Mouse (Mus musculus): ENCODE measurements around the gene Ccr8. TPM values are rescaled to one million over a fixed set of nuclear protein-coding genes. Genes with fewer than 3 reads are reported as not detected.
A peak's percentile ranks its signal among the peaks of the same experiment; 100 is the strongest.

Gene Ccr8
- polyA plus RNA-seq, 1 experiment = not detected

GRCm38 (mm10) chr9:120115580-120115979, 23.7 kb downstream of the Ccr8 start:
- H3K4me3 ChIP-seq (ENCODE audit: control insufficient read depth, low read depth, low read length) = no peak overlapping the region
- H3K36me3 ChIP-seq (ENCODE audit: control insufficient read depth, insufficient read depth, low read length) = peaks cover 2% of the 10 kb centered on the region; the same call in 1 of the 2 replicates
- peaks cover 13% of the 10 kb centered on the region; the same call in 1 of the 2 replicates for H3K4me1 ChIP-seq (ENCODE audit: control insufficient read depth, insufficient read depth, low read length)
- no peak overlapping the region for H3K27ac ChIP-seq (ENCODE audit: control insufficient read depth, insufficient read depth, low read depth, low read length)
- no peaks in the 10 kb centered on the region for H3K27me3 ChIP-seq (ENCODE audit: control insufficient read depth, insufficient read depth, low read length)
- TF ChIP-seq POLR2A (IDR thresholded peaks at IDR 0.05; ENCODE audit: control insufficient read depth, low read depth, low read length) = no peak
- TF ChIP-seq CTCF (IDR thresholded peaks at IDR 0.05; ENCODE audit: control insufficient read depth, insufficient read depth, insufficient replicate concordance, low read depth, low read length) = no peak

GRCm38 (mm10) chr9:120116184-120116624, 24.3 kb downstream of the Ccr8 start:
- no peak overlapping the region for H3K27ac ChIP-seq (ENCODE audit: control insufficient read depth, insufficient read depth, low read depth, low read length)
- peaks cover 13% of the 10 kb centered on the region; the same call in 1 of the 2 replicates for H3K4me1 ChIP-seq (ENCODE audit: control insufficient read depth, insufficient read depth, low read length)
- no peaks in the 10 kb centered on the region for H3K27me3 ChIP-seq (ENCODE audit: control insufficient read depth, insufficient read depth, low read length)
- H3K36me3 ChIP-seq (ENCODE audit: control insufficient read depth, insufficient read depth, low read length) = peaks cover 2% of the 10 kb centered on the region; the same call in 1 of the 2 replicates
- no peak overlapping the region for H3K4me3 ChIP-seq (ENCODE audit: control insufficient read depth, low read depth, low read length)
- TF ChIP-seq CTCF (IDR thresholded peaks at IDR 0.05; ENCODE audit: control insufficient read depth, insufficient read depth, insufficient replicate concordance, low read depth, low read length) (no peak), POLR2A (IDR thresholded peaks at IDR 0.05; ENCODE audit: control insufficient read depth, low read depth, low read length) (no peak)

- no peak overlapping the region for H3K27ac ChIP-seq (ENCODE audit: control insufficient read depth, insufficient read depth, low read depth, low read length)
Observed at GRCm38 (mm10) chr9:120118212-120118611, 26.3 kb downstream of the Ccr8 start.

GRCm38 (mm10) chr9:120120503-120120902, 28.6 kb downstream of the Ccr8 start:
- Histone ChIP-seq H3K27me3 (ENCODE audit: control insufficient read depth, insufficient read depth, low read length) (no peaks in the 10 kb centered on the region), H3K4me1 (ENCODE audit: control insufficient read depth, insufficient read depth, low read length) (peaks cover 2% of the 10 kb centered on the region; the same call in 1 of the 2 replicates), H3K27ac (ENCODE audit: control insufficient read depth, insufficient read depth, low read depth, low read length) (no peak overlapping the region), H3K4me3 (ENCODE audit: control insufficient read depth, low read depth, low read length) (no peak overlapping the region), H3K36me3 (ENCODE audit: control insufficient read depth, insufficient read depth, low read length) (peaks cover 2% of the 10 kb centered on the region; the same call in 1 of the 2 replicates)
- TF ChIP-seq POLR2A (IDR thresholded peaks at IDR 0.05; ENCODE audit: control insufficient read depth, low read depth, low read length) = no peak
- no peak for TF ChIP-seq CTCF (IDR thresholded peaks at IDR 0.05; ENCODE audit: control insufficient read depth, insufficient read depth, insufficient replicate concordance, low read depth, low read length)

More at GRCm38 (mm10) chr9:120118212-120118611, 26.3 kb downstream of the Ccr8 start:
- TF ChIP-seq POLR2A (IDR thresholded peaks at IDR 0.05; ENCODE audit: control insufficient read depth, low read depth, low read length) (no peak), CTCF (IDR thresholded peaks at IDR 0.05; ENCODE audit: control insufficient read depth, insufficient read depth, insufficient replicate concordance, low read depth, low read length) (no peak)
- peaks cover 10% of the 10 kb centered on the region; the same call in 1 of the 2 replicates for H3K4me1 ChIP-seq (ENCODE audit: control insufficient read depth, insufficient read depth, low read length)
- no peaks in the 10 kb centered on the region for H3K27me3 ChIP-seq (ENCODE audit: control insufficient read depth, insufficient read depth, low read length)
- peaks cover 2% of the 10 kb centered on the region; the same call in 1 of the 2 replicates for H3K36me3 ChIP-seq (ENCODE audit: control insufficient read depth, insufficient read depth, low read length)
- no peak overlapping the region for H3K4me3 ChIP-seq (ENCODE audit: control insufficient read depth, low read depth, low read length)

GRCm38 (mm10) chr9:120126868-120127267, 35.0 kb downstream of the Ccr8 start:
- TF ChIP-seq CTCF (IDR thresholded peaks at IDR 0.05; ENCODE audit: control insufficient read depth, insufficient read depth, insufficient replicate concordance, low read depth, low read length) (no peak), POLR2A (IDR thresholded peaks at IDR 0.05; ENCODE audit: control insufficient read depth, low read depth, low read length) (no peak)
- Histone ChIP-seq H3K4me1 (ENCODE audit: control insufficient read depth, insufficient read depth, low read length) (peaks cover 3% of the 10 kb centered on the region), H3K27me3 (ENCODE audit: control insufficient read depth, insufficient read depth, low read length) (no peaks in the 10 kb centered on the region), H3K36me3 (ENCODE audit: control insufficient read depth, insufficient read depth, low read length) (no peaks in the 10 kb centered on the region), H3K27ac (ENCODE audit: control insufficient read depth, insufficient read depth, low read depth, low read length) (peak overlapping the region; percentile 89), H3K4me3 (ENCODE audit: control insufficient read depth, low read depth, low read length) (peak overlapping the region; percentile 90)

- no peak for TF ChIP-seq CTCF (IDR thresholded peaks at IDR 0.05; ENCODE audit: control insufficient read depth, insufficient read depth, insufficient replicate concordance, low read depth, low read length)
- TF ChIP-seq POLR2A (IDR thresholded peaks at IDR 0.05; ENCODE audit: control insufficient read depth, low read depth, low read length) = peak; percentile 96
- Histone ChIP-seq H3K36me3 (ENCODE audit: control insufficient read depth, insufficient read depth, low read length) (no peaks in the 10 kb centered on the region), H3K4me3 (ENCODE audit: control insufficient read depth, low read depth, low read length) (peak within 1 kb of the TSS; percentile 90), H3K27ac (ENCODE audit: control insufficient read depth, insufficient read depth, low read depth, low read length) (peak within 1 kb of the TSS; percentile 89), H3K27me3 (ENCODE audit: control insufficient read depth, insufficient read depth, low read length) (no peaks in the 10 kb centered on the region), H3K4me1 (ENCODE audit: control insufficient read depth, insufficient read depth, low read length) (peaks cover 3% of the 10 kb centered on the region)
Observed at GRCm38 (mm10) chr9:120127538-120128251, 35.8 kb downstream of the Ccr8 start, which contains the start of gene Rpsa. Gene Rpsa, plus strand, starts transcription at chr9:120127689.

- no peaks in the 10 kb centered on the region for H3K36me3 ChIP-seq (ENCODE audit: control insufficient read depth, insufficient read depth, low read length)
- no peak for TF ChIP-seq CTCF (IDR thresholded peaks at IDR 0.05; ENCODE audit: control insufficient read depth, insufficient read depth, insufficient replicate concordance, low read depth, low read length)
- H3K4me3 ChIP-seq (ENCODE audit: control insufficient read depth, low read depth, low read length) = no peak overlapping the region
- H3K27ac ChIP-seq (ENCODE audit: control insufficient read depth, insufficient read depth, low read depth, low read length) = no peak overlapping the region
- no peaks in the 10 kb centered on the region for H3K27me3 ChIP-seq (ENCODE audit: control insufficient read depth, insufficient read depth, low read length)
- H3K4me1 ChIP-seq (ENCODE audit: control insufficient read depth, insufficient read depth, low read length) = peaks cover 5% of the 10 kb centered on the region
Observed at GRCm38 (mm10) chr9:120129276-120129675, 37.4 kb downstream of the Ccr8 start.

Measured in testis, adult 2 months (tissue).